Mouse (Mus musculus) heart, postnatal 10 days (tissue): ENCODE results near the gene Vmn1r235. TPM values are rescaled to one million over a fixed set of nuclear protein-coding genes. Genes with fewer than 3 reads are reported as not detected.
"Not testable (repeated sequence)": the region's sequence is repeated elsewhere in the genome, so short reads cannot be mapped to it uniquely, and the experiment has no call there.

Experiments used
- DNase-seq, 2 experiments: peaks; one replicate each; pipeline ENCODE4 v3.0.0; 2021
- intact Hi-C: fragments of 180-260 bp; cut with DNase I; formaldehyde crosslinking; loops from one replicate; pipeline ENCODE4 v1.15.1; 2025
- microRNA-seq, 2 experiments: library from miRNA; unstranded; fragments of <30 nt; microRNA quantifications; one replicate each; pipeline ENCODE4 v1.2.0; 2022
- total RNA-seq, 2 experiments: library from RNA; stranded (reverse); gene quantifications; 2 replicates each; pipeline ENCODE4 v1.2.3; 2021

Gene Vmn1r235
- not detected for total RNA-seq

DNA sequence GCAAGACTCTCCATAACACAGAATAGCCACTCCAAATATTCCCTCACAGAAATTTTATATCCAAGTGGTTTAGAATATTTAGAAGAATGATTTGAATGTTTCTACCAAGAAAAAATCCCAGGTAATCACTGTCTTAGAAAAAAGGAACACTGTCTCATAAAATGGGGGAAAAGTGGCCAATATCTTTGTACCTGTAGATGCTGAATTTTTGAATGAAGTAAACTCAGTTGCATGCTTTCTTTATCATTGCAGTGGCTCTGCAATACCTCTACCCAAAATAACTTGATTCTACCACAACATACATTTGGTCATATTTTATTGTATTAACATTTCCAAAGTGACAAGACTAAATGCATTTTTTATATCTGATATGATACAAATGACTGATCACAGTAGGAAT lies at the start of gene Vmn1r235:
Vmn1r235 (plus strand) TSS at position 301 of the 400 bp plus-strand sequence.
- intact Hi-C loops, result no loop called here
- no peak for DNase-seq

DNA sequence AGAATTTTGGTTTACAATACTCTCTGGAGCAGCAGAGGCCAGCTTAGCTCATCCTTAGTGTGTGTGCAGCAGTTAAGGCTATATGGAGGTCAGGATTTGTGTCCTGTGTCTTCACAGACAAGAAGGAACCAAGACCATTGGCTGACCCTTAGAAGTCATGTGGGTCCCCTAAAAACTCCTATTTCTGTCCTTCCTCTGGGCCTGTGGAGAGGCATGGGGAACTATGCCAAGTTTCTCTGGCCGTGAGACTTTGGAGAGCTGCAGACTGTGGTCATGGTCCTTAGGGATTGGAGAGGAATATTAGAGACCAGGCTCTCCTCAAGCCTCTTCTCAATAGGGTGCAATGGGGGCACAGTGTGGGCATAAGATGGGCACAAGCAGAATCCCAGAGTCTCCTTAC lies 45.1 kb upstream of the Vmn1r235 start:
- DNase-seq, result peak; percentile 19 to 27
- intact Hi-C loops, result not testable (repeated sequence)

DNA sequence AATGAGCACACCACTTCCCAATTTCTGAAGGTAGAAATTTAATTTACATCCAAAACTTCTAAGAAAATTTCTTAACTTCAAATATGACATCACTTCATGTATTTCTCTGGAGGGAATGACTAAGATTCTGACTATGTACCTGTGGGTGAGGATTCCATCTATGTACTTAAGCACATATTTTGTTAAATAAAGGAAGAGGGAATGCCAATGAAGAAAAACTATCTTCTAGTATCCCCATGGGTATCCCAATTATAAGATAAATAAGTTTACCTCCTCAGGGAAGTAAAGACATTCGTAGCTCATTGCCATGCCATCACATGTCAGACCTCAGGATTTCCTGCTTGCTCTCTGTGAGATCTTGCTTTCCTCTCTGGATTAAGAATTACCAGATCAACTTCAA lies 30.4 kb upstream of the Vmn1r235 start, which contains the start of gene Vmn1r234:
Vmn1r234 (plus strand) TSS at position 301 of the 400 bp plus-strand sequence.
- intact Hi-C loops, result no loop called here

DNA sequence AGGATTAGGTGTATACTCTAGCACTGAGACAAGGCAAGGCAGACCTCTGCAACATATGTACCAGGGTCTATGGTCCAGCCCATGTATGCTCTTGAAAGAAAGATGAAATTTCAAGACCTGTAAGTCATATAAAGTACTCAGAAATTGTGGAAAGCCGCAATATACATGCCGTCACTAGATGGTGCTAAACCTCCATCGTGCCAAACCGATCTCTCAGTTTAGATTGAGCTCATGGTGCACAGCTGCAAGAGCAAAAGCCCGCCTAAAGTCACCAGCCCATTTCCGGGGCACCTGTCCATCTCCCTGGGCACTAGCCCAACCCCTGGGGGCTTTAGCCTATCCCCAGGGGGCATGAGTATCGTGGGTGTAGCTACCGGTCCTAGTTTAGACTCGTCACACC lies 24.6 kb upstream of the Vmn1r235 start:
- intact Hi-C loops, result loop anchor here (2.0 to 5.0 kb wide), 2 partner anchors 191 to 286 kb away; partner anchors contain the start of gene Zfp54
- peak; percentile 41 to 66 for DNase-seq

More for the DNA sequence above, 30.4 kb upstream of the Vmn1r235 start, which contains the start of gene Vmn1r234:
- no peak for DNase-seq

DNA sequence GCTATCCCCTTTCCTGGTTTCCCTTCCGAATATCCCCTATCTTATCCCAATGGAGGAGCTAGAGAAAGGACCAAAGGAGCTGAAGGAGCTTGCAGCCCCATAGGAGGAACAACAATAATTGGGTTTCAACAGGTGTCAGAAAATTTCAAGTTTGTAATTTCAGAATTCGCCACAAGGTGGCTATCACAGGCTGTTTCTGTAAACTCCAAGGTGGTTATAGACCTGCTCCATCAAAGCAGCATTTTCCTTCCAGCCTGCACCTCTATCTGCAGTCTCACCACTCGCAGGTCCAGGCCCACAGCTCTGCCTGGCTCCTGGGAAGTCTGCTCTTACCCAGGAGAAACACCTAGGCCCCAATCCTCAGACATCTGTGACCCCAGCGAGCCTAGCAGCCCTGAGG lies 15.9 kb downstream of the Vmn1r235 start:
- DNase-seq, result peak; percentile 43 to 75
- intact Hi-C loops, result loop anchor here (1.0 to 5.0 kb wide), 3 partner anchors 110 to 243 kb away; partner anchors contain the start of gene Zfp677

DNA sequence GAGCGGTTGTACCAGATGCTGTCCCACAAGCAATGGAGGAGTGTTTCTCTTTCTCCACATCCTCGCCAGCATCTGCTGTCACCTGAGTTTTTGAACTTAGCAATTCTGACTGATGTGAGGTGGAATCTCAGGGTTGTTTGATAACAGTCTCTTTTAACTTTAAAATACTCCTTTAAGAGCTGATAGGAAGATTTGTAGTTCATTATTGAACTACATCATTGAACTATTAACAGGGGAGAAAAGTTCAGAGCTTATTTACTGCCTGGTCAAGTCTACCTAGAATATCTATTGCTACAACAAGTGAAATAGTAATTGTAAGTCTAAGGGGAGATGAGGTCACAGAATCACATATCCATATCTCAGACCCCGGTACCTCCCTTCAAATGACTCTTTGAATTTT lies 26.4 kb downstream of the Vmn1r235 start, which contains the start of gene Vmn1r236:
Vmn1r236 (plus strand) TSS at position 301 of the 400 bp plus-strand sequence.
- intact Hi-C loops, result no loop called here
- DNase-seq, result no peak

DNA sequence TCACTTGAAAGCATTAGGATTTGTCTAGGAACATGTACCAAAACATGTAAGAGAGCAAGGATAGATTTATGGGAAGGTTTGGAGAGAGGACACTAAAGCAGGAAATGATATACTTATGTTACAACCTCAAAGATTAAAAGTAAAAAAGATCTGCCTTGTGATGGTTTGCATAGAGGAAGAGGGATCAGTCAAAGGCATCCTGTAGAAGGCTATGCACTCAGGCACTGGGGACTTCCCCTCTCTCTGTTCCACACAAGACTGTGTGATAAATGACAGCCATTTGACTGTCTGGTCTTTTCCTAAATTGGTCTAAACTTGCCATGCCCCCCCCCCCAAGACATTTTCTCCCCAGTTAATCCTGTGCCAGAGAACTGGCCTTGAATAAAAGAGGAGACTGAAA lies 28.2 kb downstream of the Vmn1r235 start:
- no peak for DNase-seq
- intact Hi-C loops, result no loop called here

DNA sequence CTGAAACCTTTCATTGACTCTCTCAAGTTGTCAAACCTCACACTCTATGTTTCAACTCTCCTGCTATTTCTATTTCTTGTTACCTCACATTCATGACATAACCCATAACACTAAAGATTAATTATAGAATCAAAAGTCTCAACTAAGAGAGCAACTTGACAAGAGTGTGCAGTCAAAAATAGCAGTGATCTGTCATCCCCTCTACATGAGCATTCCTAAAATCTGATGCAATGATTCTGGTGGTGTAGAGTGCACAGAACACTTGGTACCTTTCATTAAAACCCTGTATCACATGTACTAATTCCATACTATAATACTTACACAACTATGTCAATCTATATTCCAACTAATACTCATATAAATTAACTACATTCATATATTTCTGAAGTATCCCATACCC lies 33.5 kb downstream of the Vmn1r235 start:
- DNase-seq, result no peak
- intact Hi-C loops, result no loop called here

DNA sequence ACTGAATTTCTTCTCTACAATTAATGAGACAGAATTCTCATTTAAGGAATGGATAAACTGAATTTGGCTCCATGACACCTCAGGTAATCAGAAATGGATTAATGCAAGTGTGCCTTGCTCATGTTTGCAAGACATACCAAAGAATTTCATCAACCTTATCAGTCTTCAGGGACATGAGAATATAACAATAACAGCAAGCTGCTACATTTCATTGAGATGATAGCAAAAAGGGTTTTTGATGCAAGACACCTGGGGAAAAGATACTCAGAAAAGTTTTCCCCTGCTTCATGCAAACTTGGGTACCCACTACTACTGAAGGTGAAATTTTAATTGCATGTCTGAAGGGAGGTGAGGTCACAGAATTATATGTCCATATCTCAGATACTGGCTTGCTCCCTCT lies 55.4 kb downstream of the Vmn1r235 start, which contains the start of gene Vmn1r237:
Vmn1r237 (plus strand) TSS at position 301 of the 400 bp plus-strand sequence.
- intact Hi-C loops, result no loop called here
- no peak for DNase-seq

Small RNA genes within 50 kb of the gene (microRNA-seq; reads per million reads assigned to microRNA genes)
- 0 reads per million in 2 experiments for gene Gm26384

Other genes starting within 250 kb of the Vmn1r235 start
- 10 to 100 TPM; 16.3 to 16.4 TPM for gene Zfp160, start 247.5 kb upstream of the Vmn1r235 start, total RNA-seq
- gene Vmn1r234, start 30.3 kb upstream of the Vmn1r235 start, total RNA-seq, result not detected
- not detected for gene Vmn1r236, start 26.5 kb downstream of the Vmn1r235 start, total RNA-seq
- gene Vmn1r237, start 55.5 kb downstream of the Vmn1r235 start, total RNA-seq, result not detected
- gene Zfp677, start 127.3 kb downstream of the Vmn1r235 start, total RNA-seq, result 1 to 10 TPM in 1 of 2 experiments, under 1 TPM in 1; 0.98 to 1.0 TPM
- 1 to 10 TPM; 1.2 to 1.3 TPM for gene Zfp54, start 166.8 kb downstream of the Vmn1r235 start, total RNA-seq
- 1 to 10 TPM; 6.3 to 6.8 TPM for gene Zfp51, start 194.0 kb downstream of the Vmn1r235 start, total RNA-seq
- 1 to 10 TPM; 2.5 to 2.9 TPM for gene Zfp53, start 232.6 kb downstream of the Vmn1r235 start, total RNA-seq